Mouse (Mus musculus) heart, postnatal 0 days (tissue): ENCODE data around the gene Xrn2.

ENCODE experiments used
- CTCF ChIP-seq: IDR thresholded peaks from 2 replicates; pipeline ENCODE4 v1.5.1; 2016; ENCODE audit warnings: antibody characterized with exemption, control low read depth, low read depth
- EP300 ChIP-seq: IDR thresholded peaks from 2 replicates; pipeline ENCODE4 v1.6.1; 2016; ENCODE audit warnings: antibody characterized with exemption, low read depth

DNA sequence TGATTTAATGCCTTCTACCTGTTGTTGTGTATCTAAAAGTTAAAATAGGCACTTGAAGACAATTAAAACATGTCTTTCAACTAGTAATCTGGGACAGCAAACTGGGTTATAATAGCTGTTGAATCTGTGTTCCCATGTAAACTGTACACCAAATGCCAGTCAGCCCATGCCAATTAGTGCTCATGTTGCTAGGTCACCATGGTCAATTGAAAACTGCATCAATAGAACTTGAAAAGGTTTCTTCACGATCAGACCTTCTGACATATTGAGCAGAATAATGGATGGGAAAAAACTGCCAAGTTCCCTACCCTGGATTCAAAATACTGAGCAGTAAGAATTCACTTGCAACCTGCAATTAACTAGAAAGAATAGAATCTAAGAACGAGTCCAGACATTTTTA lies 61.2 kb downstream of the Xrn2 start:
- TF ChIP-seq CTCF, result no peak
- TF ChIP-seq EP300, result no peak
